Mouse (Mus musculus) right cerebral cortex, postnatal 36 days (tissue): ENCODE measurements around the gene Krt222.
"Not testable (repeated sequence)": the region's sequence is repeated elsewhere in the genome, so short reads cannot be mapped to it uniquely, and the experiment has no call there.

ENCODE experiments used
- DNase-seq, 2 experiments: peaks; one replicate each; pipeline ENCODE4 v3.0.0; 2022; ENCODE audit warnings: low spot score in 2 of 2, mixed read lengths in 1 of 2

Krt222 gene

GRCm38 (mm10) chr11:99243820-99244374, at the start of gene Krt222:
TSS of gene Krt222 (minus strand) at chr11:99244085.
- DNase-seq, result peak in 1 of 2 experiments; percentile 30

DNA sequence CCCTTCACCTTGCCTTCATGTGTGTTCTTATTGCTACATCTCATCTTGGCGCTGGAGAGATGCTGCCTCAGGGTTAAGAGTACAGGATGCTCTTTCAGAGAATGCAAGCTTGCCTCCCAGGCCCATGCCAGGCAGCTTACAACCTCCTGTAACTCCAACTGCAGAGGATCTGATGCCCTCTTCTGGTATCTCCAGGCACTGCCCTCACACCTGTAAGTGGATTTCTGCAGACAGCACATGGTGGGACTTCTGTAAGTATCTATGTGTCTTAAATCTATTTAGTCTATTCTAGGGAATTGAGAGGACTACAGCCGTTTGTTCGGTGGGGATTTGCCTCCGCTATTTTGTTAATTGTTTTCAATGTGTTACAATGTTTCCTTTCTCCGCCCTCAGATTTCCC, 49.0 kb upstream of the Krt222 start:
- DNase-seq, result peak; percentile 6 to 23

DNA sequence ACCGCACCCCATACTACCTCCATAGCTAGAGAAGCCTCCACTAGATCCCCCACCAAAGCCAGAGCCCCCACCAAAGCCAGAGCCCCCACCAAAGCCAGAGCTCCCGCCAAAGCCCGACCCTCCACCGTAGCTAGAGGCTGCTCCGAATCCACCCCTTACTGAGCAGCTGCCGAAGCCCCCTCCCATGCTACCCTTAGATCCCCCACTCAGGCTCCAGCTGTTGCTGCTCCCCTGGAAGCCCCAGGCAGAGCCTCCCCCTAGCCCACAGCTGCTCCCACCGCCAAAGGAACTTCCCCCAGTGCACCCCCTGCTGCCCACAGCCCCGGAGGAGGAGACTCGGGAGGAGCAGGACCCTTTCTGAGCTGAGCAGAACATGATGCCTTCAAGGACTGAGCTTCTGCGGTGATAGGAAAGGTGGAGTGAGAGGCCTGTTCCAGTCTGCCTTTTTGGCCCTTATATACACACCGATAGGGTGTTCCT, 41.0 kb upstream of the Krt222 start, which contains the start of gene Krt24:
TSS of gene Krt24 (minus strand) at position 430 of the 480 bp plus-strand sequence.
- no peak for DNase-seq

GRCm38 (mm10) chr11:99284011-99284410, 40.1 kb upstream of the Krt222 start:
- no peak for DNase-seq

GRCm38 (mm10) chr11:99283334-99283733, 39.4 kb upstream of the Krt222 start:
- no peak for DNase-seq

- DNase-seq, result no peak
Measured at GRCm38 (mm10) chr11:99281116-99281515, 37.2 kb upstream of the Krt222 start.

DNA sequence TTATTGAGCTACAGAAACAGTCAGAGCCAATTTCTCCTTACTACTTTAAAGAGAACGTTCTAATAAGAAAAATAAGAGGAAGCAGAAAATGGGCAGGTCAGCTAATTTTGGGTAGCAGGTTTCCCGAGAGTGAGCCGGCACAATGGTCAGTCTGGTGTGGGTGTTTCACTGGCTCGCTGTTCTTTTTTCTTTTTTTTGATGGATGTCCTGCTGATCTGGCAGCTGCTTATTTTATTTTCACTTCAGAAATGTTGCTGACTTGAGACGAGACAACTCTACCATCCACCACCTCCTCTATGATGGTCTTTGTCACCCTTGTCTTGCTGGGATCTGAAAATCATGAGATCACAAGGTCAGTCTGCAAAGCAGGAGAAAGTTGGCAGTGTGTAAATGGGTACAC, 36.1 kb upstream of the Krt222 start:
- no peak for DNase-seq

GRCm38 (mm10) chr11:99276786-99277185, 32.9 kb upstream of the Krt222 start:
- DNase-seq, result no peak

DNA sequence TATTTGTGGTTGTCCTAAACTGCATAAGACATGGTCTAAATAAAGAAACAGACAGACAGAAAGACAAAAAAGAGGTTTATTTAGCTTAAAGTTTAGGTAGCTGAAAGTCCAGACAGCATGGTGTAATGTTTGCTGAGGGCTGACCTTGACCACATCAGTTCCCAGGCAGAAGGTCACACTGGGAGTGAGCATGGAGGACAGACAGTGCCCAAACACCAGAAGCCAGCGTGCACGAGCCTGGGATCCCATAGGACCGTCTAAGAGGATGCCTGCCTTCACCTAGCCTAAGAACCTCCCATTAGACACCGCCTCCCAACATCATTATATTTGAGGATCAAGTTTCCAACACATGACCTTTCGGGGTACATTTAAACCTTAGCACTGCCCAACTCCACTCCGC, 31.7 kb upstream of the Krt222 start:
- DNase-seq, result no peak

DNA sequence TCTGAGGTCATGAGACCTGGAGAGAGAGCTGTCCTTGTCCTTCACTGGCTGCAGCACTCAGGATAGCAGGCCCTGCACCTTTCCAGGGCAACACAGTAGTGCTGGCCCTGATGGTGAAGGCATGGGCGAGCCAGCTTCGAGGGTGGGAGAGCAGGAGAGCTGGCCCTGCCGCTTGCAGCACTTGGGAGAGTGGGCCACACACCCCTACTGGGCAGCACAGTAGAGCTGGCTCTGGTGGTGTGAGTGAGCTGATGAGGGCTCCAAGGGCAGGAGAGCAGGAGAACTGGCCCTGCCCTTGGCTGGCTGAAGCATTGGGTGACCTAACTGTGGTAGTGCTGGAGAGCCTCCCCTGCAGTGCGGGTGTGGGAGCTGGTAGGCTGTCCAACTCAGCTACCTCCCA, 28.8 kb upstream of the Krt222 start:
- no peak for DNase-seq

DNA sequence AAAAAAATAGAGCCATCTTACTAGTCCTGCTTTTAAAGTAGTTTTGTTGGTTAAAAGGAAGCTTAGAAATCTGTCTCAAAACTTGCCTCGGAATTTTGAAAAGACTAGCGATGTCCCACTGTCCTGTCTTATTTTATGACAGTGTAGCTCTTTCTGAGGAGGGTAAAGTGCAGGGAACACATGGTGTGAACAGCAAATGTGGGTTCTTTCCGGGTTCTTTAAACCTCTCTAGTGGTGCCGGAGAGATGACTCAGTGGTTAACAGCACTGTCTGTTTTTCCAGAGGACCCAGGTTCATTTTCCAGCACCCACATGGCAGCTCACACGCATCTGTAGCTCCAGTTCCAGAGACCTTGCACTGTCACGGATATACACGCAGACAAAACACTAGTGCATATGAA, 25.3 kb upstream of the Krt222 start:
- DNase-seq, result no peak

DNA sequence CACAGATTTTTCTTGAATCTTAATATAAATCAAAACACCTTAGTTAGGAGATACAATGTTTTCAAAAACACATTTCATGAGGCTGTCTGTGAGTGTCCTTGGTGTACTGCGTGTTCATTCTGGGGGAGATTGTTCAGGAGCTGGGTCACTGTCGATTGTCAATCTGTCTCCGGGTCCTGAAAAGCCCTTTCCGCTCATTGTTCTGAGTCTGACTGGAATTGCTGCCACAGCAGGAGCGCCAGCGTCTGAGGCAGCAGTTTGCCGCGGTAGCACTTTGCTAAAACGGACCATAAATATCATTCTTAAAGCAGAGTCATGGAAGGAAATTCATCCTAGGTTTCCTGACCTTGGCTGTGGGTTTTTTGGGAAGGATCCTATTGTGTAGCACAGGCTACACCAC, 21.9 kb upstream of the Krt222 start:
- DNase-seq, result no peak

DNA sequence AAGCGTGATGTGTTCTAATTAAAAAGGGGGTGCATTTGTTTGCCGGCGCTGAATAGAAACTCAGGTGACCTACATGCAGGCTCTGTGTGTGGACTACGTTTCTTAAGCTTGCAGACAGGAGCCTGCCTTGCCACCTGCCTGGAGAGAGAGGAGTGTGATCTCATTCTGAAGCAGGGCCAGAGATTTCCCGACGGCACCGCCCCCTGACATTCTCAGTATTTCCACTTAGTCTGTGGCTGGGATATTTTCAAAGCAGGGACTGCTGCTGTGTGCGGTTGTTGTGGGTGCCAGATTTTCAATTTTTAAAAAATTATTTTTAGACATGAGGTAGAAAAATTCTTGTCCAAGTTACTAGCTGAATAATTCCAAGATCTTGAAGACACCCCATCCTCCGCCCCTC, 21.3 kb upstream of the Krt222 start:
- peak; percentile 72 to 74 for DNase-seq

DNA sequence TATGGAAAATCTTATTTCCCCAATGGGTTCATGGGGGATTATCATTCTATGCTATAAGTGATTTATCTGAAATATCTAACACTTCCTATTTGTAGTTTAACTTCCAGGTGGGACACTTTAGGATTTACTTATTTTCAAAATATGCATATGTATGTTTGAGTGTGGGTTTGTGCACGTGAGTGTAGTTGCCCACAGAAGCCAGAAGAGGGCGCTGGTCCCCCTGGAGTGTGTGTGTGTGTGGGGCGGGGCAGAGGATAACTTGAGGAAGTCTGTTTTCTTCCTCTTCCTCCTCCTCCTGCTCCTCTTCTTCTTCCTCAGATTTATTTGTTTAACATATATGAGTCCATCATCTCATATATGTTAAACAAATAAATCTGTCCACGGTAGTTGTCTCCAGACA, 12.3 kb upstream of the Krt222 start:
- DNase-seq, result no peak

- no peak for DNase-seq
Measured at GRCm38 (mm10) chr11:99255316-99255715, 11.4 kb upstream of the Krt222 start.

DNA sequence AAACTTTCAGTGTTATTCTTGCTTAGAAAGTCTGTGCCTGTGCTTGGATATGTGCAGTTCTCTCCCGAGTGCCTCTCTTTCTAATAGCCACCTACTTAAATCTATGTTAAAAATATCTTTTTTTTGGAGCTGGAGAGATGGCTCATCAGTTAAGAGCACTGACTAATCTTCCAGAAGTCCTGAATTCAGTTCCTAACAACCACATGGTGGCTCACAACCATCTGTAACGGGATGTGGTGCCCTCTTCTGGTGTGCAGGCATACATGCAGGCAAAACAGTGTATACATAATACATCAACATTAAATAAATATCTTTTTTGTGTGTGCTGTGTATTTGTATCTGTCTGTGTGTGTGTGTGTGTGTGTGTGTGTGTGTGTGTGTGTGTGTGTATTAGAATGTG, 10.0 kb upstream of the Krt222 start:
- DNase-seq, result no peak

DNA sequence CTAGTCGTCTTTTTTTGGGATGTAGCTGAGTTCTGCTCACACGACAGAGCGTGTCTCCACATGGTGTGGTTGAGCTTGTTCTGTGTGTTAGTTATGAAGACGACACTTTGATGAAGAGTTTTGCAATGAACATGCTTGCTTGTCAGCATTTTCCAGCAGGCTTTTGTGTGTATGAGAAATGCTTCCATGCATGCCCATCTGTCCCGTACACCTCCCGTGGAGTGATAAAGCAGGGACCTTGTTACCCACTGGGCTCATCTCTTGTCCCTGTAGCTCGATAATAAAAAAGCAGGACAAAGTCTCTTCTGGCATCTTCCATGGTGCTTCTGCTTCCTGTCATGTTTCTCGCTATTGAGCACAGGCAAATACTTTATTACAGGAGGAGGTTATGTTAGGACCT, 8.8 kb upstream of the Krt222 start:
- no peak for DNase-seq

DNA sequence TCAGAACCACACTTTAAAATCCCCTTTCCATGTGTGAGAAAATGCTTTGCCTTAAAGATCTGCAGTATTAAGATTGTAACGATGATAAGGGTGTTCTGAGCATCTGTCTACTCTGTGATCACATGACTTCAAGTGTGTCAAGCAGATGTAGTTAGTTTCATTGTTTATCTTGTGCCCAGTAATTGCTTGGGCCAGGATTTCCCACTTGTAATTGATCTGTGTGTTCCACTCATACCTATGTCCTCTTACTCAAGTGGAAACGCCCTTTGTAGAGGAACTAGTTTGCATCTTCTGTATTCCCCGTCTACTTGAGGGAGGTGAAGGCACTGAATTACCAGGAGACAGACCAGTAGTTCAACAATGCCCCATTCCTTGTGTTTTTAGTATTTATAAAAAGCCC, 6.8 kb upstream of the Krt222 start:
- no peak for DNase-seq

DNA sequence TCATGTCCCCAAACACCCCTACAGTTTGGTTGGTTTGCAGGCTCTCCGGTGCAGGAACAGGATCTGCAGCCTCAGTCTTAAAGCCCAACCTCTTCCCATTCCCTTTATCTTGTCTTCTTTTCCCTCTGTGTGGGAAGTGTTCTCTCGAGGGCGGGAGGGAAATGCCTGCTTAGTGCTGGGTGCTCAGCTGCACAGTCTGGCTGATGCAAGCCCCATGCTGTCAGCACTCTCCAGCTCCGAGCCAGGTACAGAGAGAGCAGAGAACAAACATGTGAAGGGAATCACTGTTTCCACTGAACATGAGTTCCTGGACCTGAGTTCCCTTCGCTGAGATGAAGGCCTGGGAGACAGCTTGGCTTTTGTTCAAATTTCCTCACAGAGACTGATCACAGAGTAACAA, 6.4 kb upstream of the Krt222 start:
- DNase-seq, result peak; percentile 33 to 57

- no peak for DNase-seq
Measured at GRCm38 (mm10) chr11:99249115-99249514, 5.2 kb upstream of the Krt222 start.

GRCm38 (mm10) chr11:99247916-99248315, 4.0 kb upstream of the Krt222 start:
- no peak for DNase-seq

DNA sequence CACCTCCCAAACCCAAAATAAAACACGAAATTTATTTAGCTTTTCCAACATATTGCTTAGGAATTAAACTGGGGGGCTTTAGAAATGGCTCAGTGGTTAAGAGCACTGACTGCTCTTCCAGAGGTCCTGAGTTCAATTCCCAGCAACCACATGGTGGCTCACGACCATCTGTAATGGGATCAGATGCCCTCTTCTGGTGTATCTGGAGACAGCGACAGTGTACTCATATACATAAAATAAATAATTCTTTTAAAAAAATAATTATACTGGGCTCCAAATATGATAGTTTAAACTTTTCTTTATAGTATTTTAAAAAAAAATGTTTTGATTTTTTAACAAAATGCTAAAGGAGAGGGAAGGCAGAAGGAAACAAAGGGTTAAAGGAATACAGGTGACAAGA, 634 bp upstream of the Krt222 start:
- not testable (repeated sequence) for DNase-seq

DNA sequence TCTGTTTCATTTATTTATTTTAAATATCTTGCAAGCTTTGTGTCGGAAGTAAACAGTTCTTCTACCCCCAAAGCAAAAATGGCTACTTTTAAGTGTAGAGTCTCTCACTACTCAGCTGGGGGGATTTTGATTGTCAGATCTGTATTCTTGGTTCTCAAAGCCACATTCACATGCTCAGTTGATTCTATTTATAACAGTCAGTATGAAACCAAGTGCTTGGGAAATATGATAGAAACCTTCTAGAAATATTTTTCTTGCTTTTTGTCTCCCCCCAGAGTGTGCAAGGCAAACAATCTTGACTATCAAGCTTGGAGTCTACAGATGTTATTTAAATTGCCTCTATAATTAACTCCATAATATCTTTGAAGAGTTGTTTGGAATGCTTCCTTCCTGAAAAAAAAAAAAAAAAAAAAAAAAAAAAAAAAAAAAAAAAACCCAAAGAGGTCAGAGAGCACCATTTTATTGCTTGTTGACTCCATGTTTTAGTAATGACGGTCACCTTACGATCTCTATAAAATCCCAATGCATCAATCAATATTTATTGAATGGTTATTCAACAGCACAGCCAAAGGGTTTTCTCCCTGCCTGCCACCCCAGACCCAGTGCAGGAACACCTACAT, 575 bp downstream of the Krt222 start:
- DNase-seq, result no peak

GRCm38 (mm10) chr11:99242056-99242455, 1.8 kb downstream of the Krt222 start:
- DNase-seq, result no peak
